Mouse (Mus musculus) natural killer cell, adult 2 months (primary cell): ENCODE results near the gene Tfip11.
A peak's percentile ranks its signal among the peaks of the same experiment; 100 is the strongest.

Source experiments
- DNase-seq, 2 experiments: peaks; one replicate each; pipeline ENCODE4 v3.0.0; 2022; ENCODE audit warnings: low spot score in 2 of 2

Gene Tfip11

GRCm38 (mm10) chr5:112325546-112326445 lies at the start of gene Tfip11:
Gene Tfip11 (plus strand): TSS chr5:112326358.
- peak; percentile 91 to 92 for DNase-seq

GRCm38 (mm10) chr5:112276907-112277348 lies 49.2 kb upstream of the Tfip11 start:
- DNase-seq: peak in 1 of 2 experiments; percentile 46

GRCm38 (mm10) chr5:112277906-112278470 lies 48.2 kb upstream of the Tfip11 start:
- DNase-seq: peak; percentile 60 to 64

- DNase-seq: peak; percentile 64 to 65
Observed at GRCm38 (mm10) chr5:112279181-112280021, 46.8 kb upstream of the Tfip11 start.

- no peak for DNase-seq
Observed at GRCm38 (mm10) chr5:112280151-112280550, 46.0 kb upstream of the Tfip11 start.

GRCm38 (mm10) chr5:112280863-112281660 lies 45.1 kb upstream of the Tfip11 start:
- no peak for DNase-seq

- DNase-seq: no peak
Observed at GRCm38 (mm10) chr5:112281676-112282075, 44.5 kb upstream of the Tfip11 start.

GRCm38 (mm10) chr5:112282123-112282779 lies 43.9 kb upstream of the Tfip11 start:
- no peak for DNase-seq

- DNase-seq: peak in 1 of 2 experiments; percentile 47
Observed at GRCm38 (mm10) chr5:112282780-112283482, 43.2 kb upstream of the Tfip11 start.

- no peak for DNase-seq
Observed at GRCm38 (mm10) chr5:112283543-112284202, 42.5 kb upstream of the Tfip11 start.

- DNase-seq: no peak
Observed at GRCm38 (mm10) chr5:112284203-112284582, 42.0 kb upstream of the Tfip11 start.

GRCm38 (mm10) chr5:112285548-112286085 lies 40.5 kb upstream of the Tfip11 start:
- no peak for DNase-seq

- DNase-seq: no peak
Observed at GRCm38 (mm10) chr5:112286608-112286983, 39.6 kb upstream of the Tfip11 start.

GRCm38 (mm10) chr5:112286984-112287641 lies 39.0 kb upstream of the Tfip11 start:
- DNase-seq: peak; percentile 67 to 83

GRCm38 (mm10) chr5:112287652-112288051 lies 38.5 kb upstream of the Tfip11 start:
- no peak for DNase-seq

GRCm38 (mm10) chr5:112288193-112289141 lies 37.7 kb upstream of the Tfip11 start:
- DNase-seq: no peak

- DNase-seq: no peak
Observed at GRCm38 (mm10) chr5:112289236-112289635, 36.9 kb upstream of the Tfip11 start.
